Mouse (Mus musculus): ENCODE results near the gene Rere.
A peak's percentile ranks its signal among the peaks of the same experiment; 100 is the strongest.

Gene Rere

GRCm38 (mm10) chr4:150563281-150563680, 281.8 kb downstream of the Rere start:
- no peak for DNase-seq

- DNase-seq = no peak
Observed at GRCm38 (mm10) chr4:150566193-150566592, 284.7 kb downstream of the Rere start.

- DNase-seq = no peak
Observed at GRCm38 (mm10) chr4:150568318-150569134, 287.1 kb downstream of the Rere start.

GRCm38 (mm10) chr4:150569135-150569833, 287.8 kb downstream of the Rere start:
- peak; percentile 62 for DNase-seq

GRCm38 (mm10) chr4:150569834-150570571, 288.6 kb downstream of the Rere start:
- peak; percentile 57 for DNase-seq

- DNase-seq = no peak
Observed at GRCm38 (mm10) chr4:150570793-150571192, 289.3 kb downstream of the Rere start.

GRCm38 (mm10) chr4:150572104-150572691, 290.8 kb downstream of the Rere start:
- DNase-seq = no peak

- DNase-seq = no peak
Observed at GRCm38 (mm10) chr4:150572938-150573337, 291.5 kb downstream of the Rere start.

GRCm38 (mm10) chr4:150575363-150576092, 294.1 kb downstream of the Rere start:
- DNase-seq = no peak

GRCm38 (mm10) chr4:150576339-150576738, 294.9 kb downstream of the Rere start:
- DNase-seq = no peak

GRCm38 (mm10) chr4:150578021-150578420, 296.6 kb downstream of the Rere start:
- DNase-seq = no peak

- DNase-seq = no peak
Observed at GRCm38 (mm10) chr4:150581931-150582723, 300.7 kb downstream of the Rere start.

- peak; percentile 34 for DNase-seq
Observed at GRCm38 (mm10) chr4:150582966-150583776, 301.7 kb downstream of the Rere start.

GRCm38 (mm10) chr4:150583777-150584135, 302.3 kb downstream of the Rere start:
- DNase-seq = no peak

GRCm38 (mm10) chr4:150585800-150586199, 304.4 kb downstream of the Rere start:
- no peak for DNase-seq

- DNase-seq = no peak
Observed at GRCm38 (mm10) chr4:150586275-150586674, 304.8 kb downstream of the Rere start.

- no peak for DNase-seq
Observed at GRCm38 (mm10) chr4:150587597-150588299, 306.3 kb downstream of the Rere start.

GRCm38 (mm10) chr4:150588300-150588621, 306.8 kb downstream of the Rere start:
- no peak for DNase-seq

- DNase-seq = no peak
Observed at GRCm38 (mm10) chr4:150590621-150591282, 309.3 kb downstream of the Rere start.

- no peak for DNase-seq
Observed at GRCm38 (mm10) chr4:150591602-150592001, 310.2 kb downstream of the Rere start.
